Mouse (Mus musculus) liver, adult 2 months (tissue): ENCODE results near the gene Bri3bp. TPM values are rescaled to one million over a fixed set of nuclear protein-coding genes. Genes with fewer than 3 reads are reported as not detected.
"Not testable (repeated sequence)": the region's sequence is repeated elsewhere in the genome, so short reads cannot be mapped to it uniquely, and the experiment has no call there.

Experiments
- DNase-seq: peaks from one replicate; pipeline ENCODE4 v3.0.0-alpha.2; 2011; ENCODE audit warnings: low read depth, low spot score; ENCODE audit errors: extremely low read depth
- H3K27ac ChIP-seq: fragments of 200-500 bp; replicated peaks from 2 replicates; pipeline ENCODE4 v1.5.1; 2012; ENCODE audit warnings: low read depth, mild to moderate bottlenecking, control low read depth, inconsistent platforms, low read length; ENCODE audit not compliant: insufficient read depth
- H3K27me3 ChIP-seq: fragments of 200-500 bp; 2 replicates; pipeline ENCODE4 v1.6.1; 2012; ENCODE audit warnings: mild to moderate bottlenecking, moderate library complexity, low read length, inconsistent platforms; ENCODE audit not compliant: control insufficient read depth, insufficient read depth
- H3K36me3 ChIP-seq: fragments of 200-500 bp; 2 replicates; pipeline ENCODE4 v1.6.1; 2012; ENCODE audit warnings: low read length, inconsistent platforms; ENCODE audit not compliant: control insufficient read depth, insufficient read depth
- H3K4me1 ChIP-seq: fragments of 200-500 bp; 2 replicates; pipeline ENCODE4 v1.6.1; 2011; ENCODE audit warnings: low read length; ENCODE audit not compliant: control insufficient read depth, insufficient read depth
- H3K4me3 ChIP-seq: fragments of 200-500 bp; 2 replicates; pipeline ENCODE4 v1.5.1; 2011; ENCODE audit warnings: low read depth, mild to moderate bottlenecking, control low read depth, low read length, moderate library complexity; ENCODE audit not compliant: insufficient read depth
- H3K79me2 ChIP-seq: fragments of 200-500 bp; 2 replicates; pipeline ENCODE4 v1.6.1; 2012; ENCODE audit warnings: inconsistent platforms, mild to moderate bottlenecking, low read length, moderate library complexity; ENCODE audit not compliant: control insufficient read depth, insufficient read depth
- H3K9ac ChIP-seq: fragments of 200-500 bp; 2 replicates; pipeline ENCODE4 v1.6.1; 2012; ENCODE audit warnings: low read depth, mild to moderate bottlenecking, control low read depth, inconsistent platforms, low read length
- CTCF ChIP-seq: fragments of 200-500 bp; IDR thresholded peaks from 2 replicates; pipeline ENCODE4 v1.5.1; 2011; ENCODE audit warnings: low read depth, low read length, control low read depth
- POLR2A ChIP-seq: fragments of 200-500 bp; IDR thresholded peaks from 2 replicates; pipeline ENCODE4 v1.6.1; 2011; ENCODE audit warnings: low read length, control low read depth; ENCODE audit not compliant: insufficient read depth; ENCODE audit errors: extremely low read depth
- WGBS: fragments of 180-500 bp; shearing (Covaris S2); methylation state at CpG from one replicate; pipeline ENCODE4 v1.1.7; 2018; 5-methylcytosine and 5-hydroxymethylcytosine counted together
- polyA plus RNA-seq: library from polyadenylated mRNA; depleted of rRNA; stranded (reverse); fragments of >200 nt; gene quantifications from 2 replicates; pipeline ENCODE4 v1.2.3, GENCODE M21; 2012
- total RNA-seq: library from RNA; depleted of rRNA; stranded (reverse); fragments of >200 nt; gene quantifications from 2 replicates; pipeline ENCODE4 v1.2.3, GENCODE M21; 2014

Bri3bp gene
- total and polyA plus RNA-seq, 2 experiments: 7.7 to 23.0 TPM

GRCm38 (mm10) chr5:125413763-125414162, 27.6 kb upstream of the Bri3bp start:
- Histone ChIP-seq H3K36me3 (peaks cover 17% of the 10 kb centered on the region; the same call in 1 of the 2 replicates), H3K27me3 (no peaks in the 10 kb centered on the region), H3K4me3 (no peak overlapping the region), H3K79me2 (no peaks in the 10 kb centered on the region), H3K9ac (no peak overlapping the region), H3K4me1 (peaks cover 16% of the 10 kb centered on the region), H3K27ac (0 out of 2 replicates have a peak overlapping the region, but pooled peaks have one; percentile 97)
- TF ChIP-seq CTCF (no peak), POLR2A (no peak)
- WGBS: 64% methylated on average over 4 of the region's 4 CpGs
- DNase-seq: no peak

- no peaks in the 10 kb centered on the region for H3K79me2 ChIP-seq
- no peak for TF ChIP-seq CTCF
- no peak for TF ChIP-seq POLR2A
These were observed 25.2 kb upstream of the Bri3bp start for GRCm38 (mm10) chr5:125416183-125416582.

GRCm38 (mm10) chr5:125418636-125419035, 22.7 kb upstream of the Bri3bp start:
- Histone ChIP-seq H3K4me1 (0 out of 2 replicates have a peak, but pooled peaks cover 2% of the 10 kb centered on the region), H3K79me2 (no peaks in the 10 kb centered on the region), H3K4me3 (no peak overlapping the region), H3K27me3 (no peaks in the 10 kb centered on the region), H3K27ac (no peak overlapping the region), H3K36me3 (peaks cover 19% of the 10 kb centered on the region; the same call in 1 of the 2 replicates), H3K9ac (no peak overlapping the region)
- no peak for TF ChIP-seq CTCF
- TF ChIP-seq POLR2A: no peak
- WGBS: 75% methylated on average over 12 of the region's 12 CpGs
- peak; percentile 51 for DNase-seq

More at GRCm38 (mm10) chr5:125416183-125416582, 25.2 kb upstream of the Bri3bp start:
- Histone ChIP-seq H3K27me3 (no peaks in the 10 kb centered on the region), H3K9ac (no peak overlapping the region), H3K36me3 (peaks cover 19% of the 10 kb centered on the region; the same call in 1 of the 2 replicates), H3K27ac (no peak overlapping the region), H3K4me3 (no peak overlapping the region), H3K4me1 (peaks cover 15% of the 10 kb centered on the region)
- WGBS: 89% methylated on average over 8 of the region's 8 CpGs
- DNase-seq: no peak

GRCm38 (mm10) chr5:125419124-125419523, 22.2 kb upstream of the Bri3bp start:
- DNase-seq: no peak
- Histone ChIP-seq H3K9ac (no peak overlapping the region), H3K27ac (no peak overlapping the region), H3K4me3 (no peak overlapping the region), H3K36me3 (peaks cover 18% of the 10 kb centered on the region; the same call in 1 of the 2 replicates), H3K27me3 (no peaks in the 10 kb centered on the region), H3K79me2 (no peaks in the 10 kb centered on the region), H3K4me1 (no peaks in the 10 kb centered on the region)
- TF ChIP-seq POLR2A: no peak
- no peak for TF ChIP-seq CTCF
- WGBS: 85% methylated on average over 11 of the region's 11 CpGs

- H3K4me3 ChIP-seq: no peak overlapping the region
- peaks cover 3% of the 10 kb centered on the region; the same call in 1 of the 2 replicates for H3K36me3 ChIP-seq
- DNase-seq: no peak
- H3K27ac ChIP-seq: no peak overlapping the region
- no peak for TF ChIP-seq POLR2A
- TF ChIP-seq CTCF: no peak
- no peaks in the 10 kb centered on the region for H3K27me3 ChIP-seq
- H3K4me1 ChIP-seq: no peaks in the 10 kb centered on the region
- no peaks in the 10 kb centered on the region for H3K79me2 ChIP-seq
- 93% methylated on average over 10 of the region's 10 CpGs for WGBS
- H3K9ac ChIP-seq: no peak overlapping the region
These were observed 15.6 kb upstream of the Bri3bp start for GRCm38 (mm10) chr5:125425698-125426276.

- DNase-seq: no peak
- TF ChIP-seq POLR2A (no peak), CTCF (no peak)
- Histone ChIP-seq H3K36me3 (peaks cover 3% of the 10 kb centered on the region; the same call in 1 of the 2 replicates), H3K4me1 (no peaks in the 10 kb centered on the region), H3K27ac (no peak overlapping the region), H3K27me3 (no peaks in the 10 kb centered on the region), H3K4me3 (no peak overlapping the region), H3K79me2 (no peaks in the 10 kb centered on the region), H3K9ac (no peak overlapping the region)
- WGBS: 95% methylated on average over 10 of the region's 10 CpGs
These were observed 15.0 kb upstream of the Bri3bp start for GRCm38 (mm10) chr5:125426343-125426742.

GRCm38 (mm10) chr5:125432324-125432723, 9.0 kb upstream of the Bri3bp start:
- not testable (repeated sequence) for H3K4me3 ChIP-seq, H3K27me3 ChIP-seq, H3K36me3 ChIP-seq, H3K4me1 ChIP-seq, H3K27ac ChIP-seq, DNase-seq, H3K9ac ChIP-seq
- peaks cover 11% of the 10 kb centered on the region; the same call in 1 of the 2 replicates for H3K79me2 ChIP-seq
- WGBS: 100% methylated on average over 2 of the region's 2 CpGs
